In the genomic region with DNA sequence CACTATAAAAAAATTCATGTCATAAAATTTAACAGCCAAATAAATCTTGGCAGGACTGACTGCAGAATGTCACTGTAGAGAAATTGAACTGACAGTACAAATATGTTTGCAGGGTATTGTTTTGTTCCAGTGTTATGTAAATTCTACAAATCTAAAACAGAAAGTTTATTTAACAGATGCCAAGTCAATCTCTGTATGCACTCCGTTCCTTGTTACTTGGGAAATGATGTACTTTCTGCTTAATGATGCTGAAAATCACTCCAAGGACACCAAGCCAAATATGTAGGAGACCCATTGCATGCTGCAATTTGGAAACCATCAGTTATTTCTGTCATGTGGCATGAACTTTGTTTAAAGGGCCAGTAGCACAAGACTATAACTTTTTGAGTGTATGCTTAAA, we compare ENCODE assay signal across 19 mouse cellular contexts.
DNase-seq lines count a peak whose midpoint lies in the region; ATAC-seq and TF ChIP-seq lines count a peak whose summit lies in the region.
"Had no signal": no experiment of that assay in that cellular context is flagged by ENCODE, and none has a peak within 500 bp of the region (broad histone marks: within the 10 kb centered on the region; RNA-seq: fewer than 3 reads in every experiment).

No protein-coding gene starts in this region.

- TF ChIP-seq CTCF in liver, adult 2 months (IDR thresholded peaks at IDR 0.05; ENCODE audit: low read depth, low read length): no peak

- H3K4me1 ChIP-seq in hindbrain, embryonic 14.5 days (replicated peaks; ENCODE audit: control insufficient read depth, insufficient read depth, low read length): no peaks in the 10 kb centered on the region
- H3K4me1 ChIP-seq in hindbrain, embryonic 10.5 days (replicated peaks): no peaks in the 10 kb centered on the region
- no peaks in the 10 kb centered on the region for H3K4me1 ChIP-seq in liver, adult 2 months (ENCODE audit: control insufficient read depth, insufficient read depth, low read length)
- no peaks in the 10 kb centered on the region for H3K4me1 ChIP-seq in liver, embryonic 11.5 days (replicated peaks; ENCODE audit: control insufficient read depth, insufficient read depth, low read length)
- H3K4me1 ChIP-seq: heart, embryonic 12.5 days; neural tube, embryonic 12.5 days had no signal

- H3K27ac ChIP-seq in hindbrain, embryonic 14.5 days: no peak overlapping the region
- no peak overlapping the region for H3K27ac ChIP-seq in hindbrain, embryonic 10.5 days
- H3K27ac ChIP-seq in liver, adult 2 months (replicated peaks; ENCODE audit: insufficient read depth, low read depth, low read length): no peak overlapping the region
- H3K27ac ChIP-seq in liver, embryonic 11.5 days (ENCODE audit: low read depth, low read length): no peak overlapping the region
- H3K27ac ChIP-seq: neural tube, embryonic 12.5 days had no signal

- H3K36me3 ChIP-seq in hindbrain, embryonic 14.5 days (replicated peaks; ENCODE audit: control insufficient read depth, insufficient read depth): no peaks in the 10 kb centered on the region
- H3K36me3 ChIP-seq in hindbrain, embryonic 10.5 days: no peaks in the 10 kb centered on the region
- no peaks in the 10 kb centered on the region for H3K36me3 ChIP-seq in liver, adult 2 months (ENCODE audit: control insufficient read depth, insufficient read depth, low read length)
- H3K36me3 ChIP-seq in liver, embryonic 11.5 days (ENCODE audit: control insufficient read depth, insufficient read depth, low read length): no peaks in the 10 kb centered on the region
- H3K36me3 ChIP-seq: heart, embryonic 12.5 days; neural tube, embryonic 12.5 days had no signal

- no peak overlapping the region for H3K9ac ChIP-seq in hindbrain, embryonic 14.5 days
- H3K9ac ChIP-seq in liver, adult 2 months (ENCODE audit: low read depth, low read length): no peak overlapping the region
- no peak overlapping the region for H3K9ac ChIP-seq in liver, embryonic 11.5 days (ENCODE audit: low read depth, low read length)
- H3K9ac ChIP-seq: heart, embryonic 12.5 days; neural tube, embryonic 12.5 days had no signal

- H3K79me2 ChIP-seq in liver, adult 2 months (ENCODE audit: control insufficient read depth, insufficient read depth, low read length): no peaks in the 10 kb centered on the region

- H3K9me3 ChIP-seq in hindbrain, embryonic 14.5 days (ENCODE audit: control insufficient read depth, low read length): no peaks in the 10 kb centered on the region
- no peaks in the 10 kb centered on the region for H3K9me3 ChIP-seq in hindbrain, embryonic 10.5 days
- H3K9me3 ChIP-seq in liver, embryonic 11.5 days (ENCODE audit: control insufficient read depth, low read length): no peaks in the 10 kb centered on the region
- H3K9me3 ChIP-seq: heart, embryonic 12.5 days; neural tube, embryonic 12.5 days had no signal

- no peak overlapping the region for H3K4me3 ChIP-seq in hindbrain, embryonic 14.5 days (replicated peaks; ENCODE audit: low read length)
- H3K4me3 ChIP-seq in hindbrain, embryonic 10.5 days: no peak overlapping the region
- no peak overlapping the region for H3K4me3 ChIP-seq in liver, adult 2 months (ENCODE audit: insufficient read depth, low read depth, low read length)
- no peak overlapping the region for H3K4me3 ChIP-seq in liver, embryonic 11.5 days (ENCODE audit: low read depth, low read length)
- H3K4me3 ChIP-seq: erythroblast, embryonic 14.5 days; heart, embryonic 12.5 days; neural tube, embryonic 12.5 days had no signal

- no peak for TF ChIP-seq POLR2A in liver, adult 2 months (IDR thresholded peaks at IDR 0.05; ENCODE audit: extremely low read depth, insufficient read depth, low read length)

- H3K4me2 ChIP-seq in hindbrain, embryonic 14.5 days (replicated peaks): no peak overlapping the region
- no peak overlapping the region for H3K4me2 ChIP-seq in liver, embryonic 11.5 days
- H3K4me2 ChIP-seq: heart, embryonic 12.5 days; neural tube, embryonic 12.5 days had no signal

- ATAC-seq in hindbrain, embryonic 14.5 days (ENCODE audit: low FRiP score): no peak
- ATAC-seq in liver, embryonic 11.5 days (replicated peaks; ENCODE audit: low FRiP score): no peak
- ATAC-seq: activated CD4-positive, CD25-positive, alpha-beta regulatory T cell, adult 4 months had no signal

- WGBS in hindbrain, embryonic 14.5 days: 27% methylated on average over 1 of the region's 1 CpGs
- WGBS in hindbrain, embryonic 10.5 days: 70% methylated on average over 1 of the region's 1 CpGs
- WGBS in liver, adult 2 months: 70% methylated on average over 1 of the region's 1 CpGs
- WGBS in liver, embryonic 11.5 days: 53% methylated on average over 1 of the region's 1 CpGs

- H3K27me3 ChIP-seq in hindbrain, embryonic 14.5 days (ENCODE audit: control insufficient read depth, insufficient read depth, low read length): no peaks in the 10 kb centered on the region
- no peaks in the 10 kb centered on the region for H3K27me3 ChIP-seq in hindbrain, embryonic 10.5 days (ENCODE audit: insufficient read depth, poor library complexity, severe bottlenecking)
- H3K27me3 ChIP-seq in liver, adult 2 months (ENCODE audit: control insufficient read depth, insufficient read depth, low read length): no peaks in the 10 kb centered on the region
- H3K27me3 ChIP-seq in liver, embryonic 11.5 days (replicated peaks; ENCODE audit: control insufficient read depth, insufficient read depth, low read length): no peaks in the 10 kb centered on the region
- H3K27me3 ChIP-seq: CH12.LX; heart, embryonic 12.5 days; neural tube, embryonic 12.5 days had no signal

- peak; percentile 31 to 34 for DNase-seq in cerebellum, postnatal 10 days
- DNase-seq in cerebellum, postnatal 36 days: no peak
- DNase-seq in hindbrain, embryonic 14.5 days (ENCODE audit: low spot score): peak; percentile 46
- DNase-seq in hindbrain, embryonic 10.5 days (ENCODE audit: low spot score): no peak
- peak; percentile 27 for DNase-seq in liver, adult 2 months (ENCODE audit: extremely low read depth, low read depth, low spot score)
- DNase-seq in liver, embryonic 11.5 days (ENCODE audit: low spot score): no peak
- DNase-seq in lung, postnatal 14 days: peak; percentile 1
- no peak for DNase-seq in T-cell, adult 2 months (ENCODE audit: low spot score)
- DNase-seq: adrenal gland, postnatal 36 days; cerebellum, adult 11-12 months; gastrocnemius, postnatal 36 days; kidney, adult 9 months; liver; thymus, adult 18-20 months had no signal

Comparison
In these comparisons a context has a peak if more than half of its experiments do, and no peak if none do; other contexts are left out.
1. DNase-seq: peak in cerebellum, postnatal 10 days (2 of 2), hindbrain, embryonic 14.5 days (single experiment), liver, adult 2 months (single experiment) and lung, postnatal 14 days (single experiment); none in cerebellum, postnatal 36 days (0 of 2), hindbrain, embryonic 10.5 days (single experiment), liver, embryonic 11.5 days (single experiment) and T-cell, adult 2 months (single experiment).